Mouse (Mus musculus): ENCODE data around the gene H2al1d.
"Not testable (repeated sequence)": the region's sequence is repeated elsewhere in the genome, so short reads cannot be mapped to it uniquely, and the experiment has no call there.

GRCm38 (mm10) chrX:11324359-11324758, 15.7 kb downstream of the H2al1d start, which contains the start of gene H2al1i:
- not testable (repeated sequence) for TF ChIP-seq CTCF (conservative IDR thresholded peaks at IDR 0.05 in 1 of 2, IDR thresholded peaks at IDR 0.05 in 1 of 2; ENCODE audit: low read depth in 2 of 2, low read length in 2 of 2); TCF12 (IDR thresholded peaks at IDR 0.05; ENCODE audit: low read depth, low read length); CHD1 (IDR thresholded peaks at IDR 0.05; ENCODE audit: low read depth, low read length); NELFE (IDR thresholded peaks at IDR 0.05; ENCODE audit: low read depth, low read length); SIN3A (IDR thresholded peaks at IDR 0.05; ENCODE audit: low read length); USF1 (IDR thresholded peaks at IDR 0.05; ENCODE audit: low read depth, low read length); KAT2A (IDR thresholded peaks at IDR 0.05; ENCODE audit: insufficient replicate concordance, low read length); EP300 (IDR thresholded peaks at IDR 0.05; ENCODE audit: low read length); E2F4 (IDR thresholded peaks at IDR 0.05; ENCODE audit: insufficient replicate concordance, low read depth, low read length); MAFK (IDR thresholded peaks at IDR 0.05; ENCODE audit: insufficient replicate concordance, low read length); RAD21 (IDR thresholded peaks at IDR 0.05; ENCODE audit: low read depth, low read length)
